Mouse (Mus musculus): Measurements from ENCODE around the gene Sox30. TPM values are rescaled to one million over a fixed set of nuclear protein-coding genes. Genes with fewer than 3 reads are reported as not detected.

The Sox30 gene
- polyA plus RNA-seq, 1 experiment: 184 TPM

- H3K4me3 ChIP-seq (ENCODE audit: control insufficient read depth, low read depth, low read length): no peak overlapping the region
- no peak overlapping the region for H3K27ac ChIP-seq (ENCODE audit: control insufficient read depth, insufficient read depth, low read depth, low read length)
- H3K36me3 ChIP-seq (ENCODE audit: control insufficient read depth, insufficient read depth, low read length): no peaks in the 10 kb centered on the region
- no peaks in the 10 kb centered on the region for H3K27me3 ChIP-seq (ENCODE audit: control insufficient read depth, insufficient read depth, low read length)
- no peaks in the 10 kb centered on the region for H3K4me1 ChIP-seq (ENCODE audit: control insufficient read depth, insufficient read depth, low read length)
- TF ChIP-seq CTCF (IDR thresholded peaks at IDR 0.05; ENCODE audit: control insufficient read depth, insufficient read depth, insufficient replicate concordance, low read depth, low read length) (no peak), POLR2A (IDR thresholded peaks at IDR 0.05; ENCODE audit: control insufficient read depth, low read depth, low read length) (no peak)
These were observed 13.2 kb upstream of the Sox30 start for GRCm38 (mm10) chr11:45966896-45967295.

GRCm38 (mm10) chr11:45968466-45968865 is 11.6 kb upstream of the Sox30 start:
- H3K27ac ChIP-seq (ENCODE audit: control insufficient read depth, insufficient read depth, low read depth, low read length): no peak overlapping the region
- TF ChIP-seq POLR2A (IDR thresholded peaks at IDR 0.05; ENCODE audit: control insufficient read depth, low read depth, low read length) (no peak), CTCF (IDR thresholded peaks at IDR 0.05; ENCODE audit: control insufficient read depth, insufficient read depth, insufficient replicate concordance, low read depth, low read length) (no peak)
- no peaks in the 10 kb centered on the region for H3K36me3 ChIP-seq (ENCODE audit: control insufficient read depth, insufficient read depth, low read length)
- H3K4me1 ChIP-seq (ENCODE audit: control insufficient read depth, insufficient read depth, low read length): no peaks in the 10 kb centered on the region
- no peak overlapping the region for H3K4me3 ChIP-seq (ENCODE audit: control insufficient read depth, low read depth, low read length)
- no peaks in the 10 kb centered on the region for H3K27me3 ChIP-seq (ENCODE audit: control insufficient read depth, insufficient read depth, low read length)

- TF ChIP-seq CTCF (IDR thresholded peaks at IDR 0.05; ENCODE audit: control insufficient read depth, insufficient read depth, insufficient replicate concordance, low read depth, low read length): no peak
- no peak for TF ChIP-seq POLR2A (IDR thresholded peaks at IDR 0.05; ENCODE audit: control insufficient read depth, low read depth, low read length)
- H3K4me3 ChIP-seq (ENCODE audit: control insufficient read depth, low read depth, low read length): no peak overlapping the region
- H3K36me3 ChIP-seq (ENCODE audit: control insufficient read depth, insufficient read depth, low read length): no peaks in the 10 kb centered on the region
- H3K27me3 ChIP-seq (ENCODE audit: control insufficient read depth, insufficient read depth, low read length): no peaks in the 10 kb centered on the region
- H3K4me1 ChIP-seq (ENCODE audit: control insufficient read depth, insufficient read depth, low read length): no peaks in the 10 kb centered on the region
- no peak overlapping the region for H3K27ac ChIP-seq (ENCODE audit: control insufficient read depth, insufficient read depth, low read depth, low read length)
These were observed 6.5 kb upstream of the Sox30 start for GRCm38 (mm10) chr11:45973635-45974034.

GRCm38 (mm10) chr11:45974466-45974865 is 5.6 kb upstream of the Sox30 start:
- H3K4me3 ChIP-seq (ENCODE audit: control insufficient read depth, low read depth, low read length): no peak overlapping the region
- TF ChIP-seq CTCF (IDR thresholded peaks at IDR 0.05; ENCODE audit: control insufficient read depth, insufficient read depth, insufficient replicate concordance, low read depth, low read length) (no peak), POLR2A (IDR thresholded peaks at IDR 0.05; ENCODE audit: control insufficient read depth, low read depth, low read length) (no peak)

GRCm38 (mm10) chr11:45976061-45976460 is 4.0 kb upstream of the Sox30 start:
- Histone ChIP-seq H3K4me3 (ENCODE audit: control insufficient read depth, low read depth, low read length) (no peak overlapping the region), H3K4me1 (ENCODE audit: control insufficient read depth, insufficient read depth, low read length) (peaks cover 5% of the 10 kb centered on the region), H3K27ac (ENCODE audit: control insufficient read depth, insufficient read depth, low read depth, low read length) (no peak overlapping the region), H3K36me3 (ENCODE audit: control insufficient read depth, insufficient read depth, low read length) (peaks cover 2% of the 10 kb centered on the region; the same call in 1 of the 2 replicates), H3K27me3 (ENCODE audit: control insufficient read depth, insufficient read depth, low read length) (no peaks in the 10 kb centered on the region)
- TF ChIP-seq POLR2A (IDR thresholded peaks at IDR 0.05; ENCODE audit: control insufficient read depth, low read depth, low read length) (no peak), CTCF (IDR thresholded peaks at IDR 0.05; ENCODE audit: control insufficient read depth, insufficient read depth, insufficient replicate concordance, low read depth, low read length) (no peak)

More at GRCm38 (mm10) chr11:45974466-45974865, 5.6 kb upstream of the Sox30 start:
- no peaks in the 10 kb centered on the region for H3K4me1 ChIP-seq (ENCODE audit: control insufficient read depth, insufficient read depth, low read length)
- H3K36me3 ChIP-seq (ENCODE audit: control insufficient read depth, insufficient read depth, low read length): no peaks in the 10 kb centered on the region
- no peaks in the 10 kb centered on the region for H3K27me3 ChIP-seq (ENCODE audit: control insufficient read depth, insufficient read depth, low read length)
- no peak overlapping the region for H3K27ac ChIP-seq (ENCODE audit: control insufficient read depth, insufficient read depth, low read depth, low read length)

- H3K4me3 ChIP-seq (ENCODE audit: control insufficient read depth, low read depth, low read length): peak overlapping the region; percentile 99
- H3K4me1 ChIP-seq (ENCODE audit: control insufficient read depth, insufficient read depth, low read length): peaks cover 7% of the 10 kb centered on the region
- TF ChIP-seq CTCF (IDR thresholded peaks at IDR 0.05; ENCODE audit: control insufficient read depth, insufficient read depth, insufficient replicate concordance, low read depth, low read length) (no peak), POLR2A (IDR thresholded peaks at IDR 0.05; ENCODE audit: control insufficient read depth, low read depth, low read length) (no peak; the same call in 1 of the 2 replicates)
- H3K27ac ChIP-seq (ENCODE audit: control insufficient read depth, insufficient read depth, low read depth, low read length): peak overlapping the region; percentile 99
- no peaks in the 10 kb centered on the region for H3K27me3 ChIP-seq (ENCODE audit: control insufficient read depth, insufficient read depth, low read length)
- peaks cover 5% of the 10 kb centered on the region; the same call in 1 of the 2 replicates for H3K36me3 ChIP-seq (ENCODE audit: control insufficient read depth, insufficient read depth, low read length)
These were observed 763 bp downstream of the Sox30 start for GRCm38 (mm10) chr11:45980893-45981253.

GRCm38 (mm10) chr11:45991604-45992003 is 11.5 kb downstream of the Sox30 start:
- no peak overlapping the region for H3K27ac ChIP-seq (ENCODE audit: control insufficient read depth, insufficient read depth, low read depth, low read length)
- H3K27me3 ChIP-seq (ENCODE audit: control insufficient read depth, insufficient read depth, low read length): no peaks in the 10 kb centered on the region
- no peaks in the 10 kb centered on the region; the same call in 1 of the 2 replicates for H3K36me3 ChIP-seq (ENCODE audit: control insufficient read depth, insufficient read depth, low read length)
- H3K4me3 ChIP-seq (ENCODE audit: control insufficient read depth, low read depth, low read length): peak overlapping the region; percentile 81
- H3K4me1 ChIP-seq (ENCODE audit: control insufficient read depth, insufficient read depth, low read length): peaks cover 3% of the 10 kb centered on the region; the same call in 1 of the 2 replicates
- TF ChIP-seq CTCF (IDR thresholded peaks at IDR 0.05; ENCODE audit: control insufficient read depth, insufficient read depth, insufficient replicate concordance, low read depth, low read length): no peak
- no peak for TF ChIP-seq POLR2A (IDR thresholded peaks at IDR 0.05; ENCODE audit: control insufficient read depth, low read depth, low read length)

All from testis, adult 2 months (tissue).